Mouse (Mus musculus): Measurements from ENCODE around the gene Tmem132d. TPM values are rescaled to one million over a fixed set of nuclear protein-coding genes. Genes with fewer than 3 reads are reported as not detected.
A peak's percentile ranks its signal among the peaks of the same experiment; 100 is the strongest.

The Tmem132d gene
- 10 to 100 TPM; 62.8 to 63.5 TPM for total RNA-seq (2021)

DNA sequence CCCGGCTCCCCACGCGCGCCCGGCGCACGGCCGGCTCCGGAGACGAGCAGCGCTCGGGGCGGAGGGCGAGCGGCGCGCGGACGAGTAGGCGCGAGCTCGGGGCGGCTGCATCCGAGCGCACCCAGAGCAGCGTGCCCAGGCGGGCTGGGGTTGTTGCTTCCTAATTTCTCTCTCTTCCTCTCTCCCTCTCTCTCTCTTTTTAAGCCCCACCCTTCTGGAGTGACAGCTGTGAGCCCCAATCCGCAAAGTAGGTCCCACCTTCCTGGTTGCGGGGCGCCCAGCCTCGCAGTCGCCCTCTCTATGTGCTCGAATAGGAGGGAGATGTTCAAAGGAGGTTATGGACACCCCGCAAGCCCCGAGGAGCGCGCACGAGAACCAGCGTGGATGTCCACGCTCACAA, at the start of gene Tmem132d:
Tmem132d (minus strand) TSS at position 162 of the 400 bp plus-strand sequence.
- DNase-seq (ENCODE audit: low spot score in 2 of 2): peak; percentile 70 to 80
- intact Hi-C loops (cut with DNase I): loop anchor here (5.0 to 10.0 kb wide), 6 partner anchors 71 to 818 kb away; no protein-coding TSS in a partner anchor

- no peak for DNase-seq (ENCODE audit: low spot score in 2 of 2)
- intact Hi-C loops (cut with DNase I): no loop called here
Measured at GRCm38 (mm10) chr5:128480816-128481215, 47.9 kb upstream of the Tmem132d start.

GRCm38 (mm10) chr5:128475372-128475771, 42.5 kb upstream of the Tmem132d start:
- DNase-seq (ENCODE audit: low spot score in 2 of 2): no peak
- intact Hi-C loops (cut with DNase I): no loop called here

GRCm38 (mm10) chr5:128469812-128470211, 36.9 kb upstream of the Tmem132d start:
- intact Hi-C loops (cut with DNase I): no loop called here
- no peak for DNase-seq (ENCODE audit: low spot score in 2 of 2)

DNA sequence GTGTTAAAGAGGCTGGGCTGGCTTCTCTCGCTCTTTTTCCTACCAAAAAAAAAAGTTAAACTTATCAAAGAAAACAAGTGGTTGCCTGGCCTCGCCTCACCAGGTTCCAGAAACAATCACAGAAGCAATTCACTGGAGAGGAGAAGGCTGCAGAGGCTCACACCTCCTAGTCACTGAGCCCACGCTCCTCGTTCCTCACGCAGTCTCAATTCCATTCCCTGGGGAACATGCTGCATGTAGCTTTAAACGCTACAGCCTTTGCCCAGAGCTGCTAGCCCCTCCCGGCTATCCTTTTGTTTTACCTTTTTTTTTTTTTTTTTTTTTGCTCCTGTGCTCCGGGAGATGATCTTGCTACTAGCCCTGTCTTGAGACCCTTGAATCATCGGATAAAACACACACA, 31.6 kb upstream of the Tmem132d start:
- intact Hi-C loops (cut with DNase I): no loop called here
- no peak for DNase-seq (ENCODE audit: low spot score in 2 of 2)

DNA sequence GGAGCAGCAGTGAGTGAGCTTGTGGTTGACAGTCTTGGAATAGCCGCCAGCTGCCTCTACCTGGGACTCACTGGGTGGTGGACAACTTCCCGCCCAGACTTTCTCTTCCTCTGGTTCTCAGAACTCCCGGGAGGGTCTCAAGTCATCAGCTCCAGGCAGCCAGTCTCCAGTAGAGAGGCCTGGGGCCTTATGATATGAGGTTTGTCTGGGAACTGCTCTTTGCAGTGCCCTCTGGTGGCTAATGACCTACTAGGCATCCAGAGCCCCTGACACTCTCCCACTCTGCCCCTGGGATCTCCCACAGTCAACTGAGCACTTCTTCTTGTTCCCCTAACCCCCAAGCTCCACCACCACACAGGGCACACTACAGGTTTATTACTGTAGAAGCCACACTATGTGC, 27.7 kb upstream of the Tmem132d start:
- intact Hi-C loops (cut with DNase I): no loop called here
- DNase-seq (ENCODE audit: low spot score in 2 of 2): no peak

- no peak for DNase-seq (ENCODE audit: low spot score in 2 of 2)
- intact Hi-C loops (cut with DNase I): no loop called here
Measured at GRCm38 (mm10) chr5:128455732-128456131, 22.9 kb upstream of the Tmem132d start.

DNA sequence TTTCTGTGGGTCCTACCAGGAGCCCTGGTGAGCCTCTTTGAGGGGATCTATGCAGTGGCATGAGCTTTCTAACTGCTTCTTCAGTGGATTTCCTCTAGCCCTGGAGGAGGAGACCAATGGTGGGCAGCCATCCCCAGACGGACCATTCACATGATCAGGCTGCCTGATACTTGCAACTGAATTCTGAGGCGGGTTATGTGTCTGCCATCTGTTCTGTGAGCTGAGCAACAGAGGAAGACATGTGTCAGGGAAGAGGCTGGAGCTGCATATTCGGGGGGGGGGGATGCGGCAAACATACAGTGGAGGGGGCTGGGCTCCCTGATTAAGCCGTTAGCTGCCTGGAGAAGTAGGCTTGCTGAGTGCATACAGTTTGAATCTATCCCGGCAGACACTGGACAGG, 19.3 kb upstream of the Tmem132d start:
- intact Hi-C loops (cut with DNase I): no loop called here
- no peak for DNase-seq (ENCODE audit: low spot score in 2 of 2)

GRCm38 (mm10) chr5:128450808-128451207, 17.9 kb upstream of the Tmem132d start:
- intact Hi-C loops (cut with DNase I): no loop called here

GRCm38 (mm10) chr5:128444876-128445275, 12.0 kb upstream of the Tmem132d start:
- intact Hi-C loops (cut with DNase I): no loop called here
- DNase-seq (ENCODE audit: low spot score in 2 of 2): no peak

More at GRCm38 (mm10) chr5:128450808-128451207, 17.9 kb upstream of the Tmem132d start:
- DNase-seq (ENCODE audit: low spot score in 2 of 2): no peak

- intact Hi-C loops (cut with DNase I): no loop called here
- no peak for DNase-seq (ENCODE audit: low spot score in 2 of 2)
Measured at GRCm38 (mm10) chr5:128443848-128444247, 11.0 kb upstream of the Tmem132d start.

- DNase-seq (ENCODE audit: low spot score in 2 of 2): no peak
- intact Hi-C loops (cut with DNase I): no loop called here
Measured at GRCm38 (mm10) chr5:128441121-128441520, 8.2 kb upstream of the Tmem132d start.

DNA sequence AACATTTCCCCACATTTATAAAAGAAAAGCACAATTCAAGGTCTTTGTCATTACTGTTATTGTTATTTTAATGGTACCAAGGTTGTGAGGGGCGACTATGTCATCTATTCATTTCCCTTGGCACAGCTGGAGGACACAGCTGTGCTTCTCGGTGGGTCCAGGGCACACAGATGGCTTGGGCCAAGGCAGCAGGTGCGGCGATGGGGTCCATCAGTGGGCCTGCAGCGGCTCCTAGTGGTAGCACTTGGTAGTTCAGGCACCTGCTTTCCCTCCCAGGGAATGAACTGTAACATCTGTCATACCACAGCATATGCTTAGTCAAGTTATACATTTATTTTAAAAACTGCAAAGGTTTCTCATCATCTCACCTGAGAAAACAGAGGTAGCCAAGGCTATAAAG, 7.0 kb upstream of the Tmem132d start:
- intact Hi-C loops (cut with DNase I): loop anchor here (5.0 to 10.0 kb wide), 5 partner anchors 205 to 848 kb away; no protein-coding TSS in a partner anchor
- peak; percentile 70 to 75 for DNase-seq (ENCODE audit: low spot score in 2 of 2)

DNA sequence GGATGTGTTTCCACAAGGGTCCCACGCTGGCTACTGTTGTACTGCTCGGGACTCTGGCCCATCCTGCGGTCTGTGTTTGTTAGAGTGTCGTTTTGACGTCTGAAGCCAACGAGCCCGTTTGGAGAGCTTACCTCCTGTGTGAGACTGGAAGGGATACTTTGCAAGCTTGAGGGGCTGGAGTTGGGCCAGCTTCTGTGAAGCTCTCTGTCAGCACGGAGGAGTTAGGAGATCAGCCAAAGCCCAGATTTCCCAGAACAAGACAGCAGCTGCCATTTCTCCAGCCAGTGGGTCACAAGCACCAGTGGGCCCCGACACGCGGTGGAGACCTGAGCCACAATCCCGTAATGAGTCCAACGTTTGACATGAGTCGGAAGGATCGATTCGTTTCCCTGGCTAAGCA, 5.2 kb upstream of the Tmem132d start:
- no peak for DNase-seq (ENCODE audit: low spot score in 2 of 2)
- intact Hi-C loops (cut with DNase I): loop anchor here (5.0 to 10.0 kb wide), 5 partner anchors 203 to 846 kb away; no protein-coding TSS in a partner anchor

- intact Hi-C loops (cut with DNase I): loop anchor here (5.0 to 10.0 kb wide), 5 partner anchors 202 to 845 kb away; no protein-coding TSS in a partner anchor
- DNase-seq (ENCODE audit: low spot score in 2 of 2): peak; percentile 75 to 77
Measured at GRCm38 (mm10) chr5:128436909-128437308, 4.0 kb upstream of the Tmem132d start.

GRCm38 (mm10) chr5:128435683-128436082, 2.8 kb upstream of the Tmem132d start:
- DNase-seq (ENCODE audit: low spot score in 2 of 2): no peak
- intact Hi-C loops (cut with DNase I): loop anchor here (5.0 to 10.0 kb wide), 5 partner anchors 201 to 843 kb away; no protein-coding TSS in a partner anchor

DNA sequence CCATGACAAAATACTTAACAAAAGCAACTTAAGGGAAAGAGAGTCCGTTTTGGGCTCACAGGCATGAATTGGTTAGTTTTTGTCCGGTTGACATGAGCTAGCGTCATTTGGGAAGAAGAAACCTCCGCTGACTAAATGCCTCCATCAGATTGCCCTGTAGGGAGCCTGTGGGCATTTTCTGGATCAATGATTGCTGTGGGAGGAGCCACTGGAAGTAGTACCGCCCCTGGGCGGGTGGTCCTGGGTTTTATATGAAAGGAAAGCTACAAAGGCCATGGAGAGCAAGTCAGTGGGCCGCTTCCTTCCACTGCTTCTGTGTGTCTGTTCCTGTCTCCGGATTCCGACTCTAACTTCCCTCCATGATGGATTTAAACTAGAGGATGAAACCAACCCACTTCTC, 909 bp upstream of the Tmem132d start:
- intact Hi-C loops (cut with DNase I): loop anchor here (5.0 to 10.0 kb wide), 6 partner anchors 71 to 819 kb away; no protein-coding TSS in a partner anchor

GRCm38 (mm10) chr5:128432422-128432821, 455 bp downstream of the Tmem132d start:
- DNase-seq (ENCODE audit: low spot score in 2 of 2): no peak
- intact Hi-C loops (cut with DNase I): loop anchor here (5.0 to 10.0 kb wide), 6 partner anchors 70 to 818 kb away; no protein-coding TSS in a partner anchor

More for the DNA sequence above, 909 bp upstream of the Tmem132d start:
- DNase-seq (ENCODE audit: low spot score in 2 of 2): no peak

DNA sequence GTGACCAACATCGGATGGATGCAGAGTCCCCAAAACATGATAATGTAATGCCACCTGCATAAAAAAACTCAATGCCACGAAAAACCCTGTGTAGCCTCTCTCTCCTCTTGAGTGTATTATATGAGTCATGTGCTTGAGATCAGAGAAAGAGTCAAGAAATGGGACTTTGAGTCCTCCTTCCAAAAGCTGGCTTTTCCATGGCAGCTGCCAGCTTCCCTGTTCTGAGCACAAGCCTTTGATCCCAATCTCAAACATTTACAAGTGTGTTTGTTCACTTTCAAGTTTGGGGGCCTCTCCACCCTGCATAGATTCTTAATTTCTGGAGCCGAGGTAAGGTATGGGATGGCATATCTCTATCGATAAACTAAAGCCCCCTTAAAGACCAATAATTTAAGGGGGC, 8.2 kb downstream of the Tmem132d start:
- intact Hi-C loops (cut with DNase I): no loop called here
- DNase-seq (ENCODE audit: low spot score in 2 of 2): no peak

- intact Hi-C loops (cut with DNase I): no loop called here
- no peak for DNase-seq (ENCODE audit: low spot score in 2 of 2)
Measured at GRCm38 (mm10) chr5:128424213-128424612, 8.7 kb downstream of the Tmem132d start.

- DNase-seq (ENCODE audit: low spot score in 2 of 2): no peak
- intact Hi-C loops (cut with DNase I): no loop called here
Measured at GRCm38 (mm10) chr5:128422090-128422489, 10.8 kb downstream of the Tmem132d start.

All from left cerebral cortex, postnatal 36 days (tissue).